Mouse (Mus musculus): Measurements from ENCODE around the gene Myh3. TPM values are rescaled to one million over a fixed set of nuclear protein-coding genes. Genes with fewer than 3 reads are reported as not detected.
A peak's percentile ranks its signal among the peaks of the same experiment; 100 is the strongest.

Gene Myh3
- polyA plus RNA-seq, 1 experiment from 2014 or later, result 1.8 TPM

- H3K4me2 ChIP-seq, result no peak overlapping the region
- H3K36me3 ChIP-seq, result no peaks in the 10 kb centered on the region
- H3K9ac ChIP-seq, result no peak overlapping the region
- H3K4me3 ChIP-seq (replicated peaks), result no peak overlapping the region
- H3K27ac ChIP-seq, result no peak overlapping the region
- WGBS (ENCODE audit: insufficient replicate concordance), result 77% methylated on average over 6 of the region's 6 CpGs
- ATAC-seq (ENCODE audit: low read depth), result no peak
- peaks cover 12% of the 10 kb centered on the region for H3K27me3 ChIP-seq
- H3K9me3 ChIP-seq (replicated peaks), result no peaks in the 10 kb centered on the region
- DNase-seq, result no peak
- peaks cover 3% of the 10 kb centered on the region; the same call in 1 of the 2 replicates for H3K4me1 ChIP-seq (replicated peaks)
Measured at GRCm38 (mm10) chr11:67078888-67079287, 788 bp downstream of the Myh3 start.

DNA sequence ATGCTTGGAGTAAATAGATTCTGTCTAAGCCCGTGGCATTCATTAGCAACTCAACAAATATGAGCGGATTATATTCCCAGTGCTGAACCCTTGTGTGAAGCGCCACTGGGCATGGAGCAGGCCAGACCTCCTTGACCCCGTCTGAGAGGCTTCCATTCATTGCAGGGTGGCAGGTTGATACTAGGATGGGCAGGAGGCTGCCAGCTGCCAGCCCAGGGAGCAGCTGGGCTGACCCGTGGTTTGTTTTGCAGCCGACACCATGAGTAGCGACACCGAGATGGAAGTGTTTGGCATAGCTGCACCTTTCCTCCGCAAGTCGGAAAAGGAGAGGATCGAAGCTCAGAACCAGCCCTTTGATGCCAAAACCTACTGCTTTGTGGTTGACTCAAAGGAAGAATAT, 1.6 kb downstream of the Myh3 start:
- DNase-seq (no peak), ATAC-seq (ENCODE audit: low read depth) (no peak)
- Histone ChIP-seq H3K4me2 (no peak overlapping the region), H3K4me3 (replicated peaks) (no peak overlapping the region), H3K9me3 (replicated peaks) (no peaks in the 10 kb centered on the region), H3K9ac (no peak overlapping the region), H3K4me1 (replicated peaks) (peaks cover 3% of the 10 kb centered on the region; the same call in 1 of the 2 replicates), H3K36me3 (no peaks in the 10 kb centered on the region), H3K27me3 (peaks cover 20% of the 10 kb centered on the region), H3K27ac (no peak overlapping the region)
- WGBS (ENCODE audit: insufficient replicate concordance), result 63% methylated on average over 11 of the region's 11 CpGs

- no peak overlapping the region for H3K4me2 ChIP-seq
- no peak for DNase-seq
- no peak overlapping the region for H3K9ac ChIP-seq
- H3K27me3 ChIP-seq, result peaks cover 24% of the 10 kb centered on the region
- H3K27ac ChIP-seq, result no peak overlapping the region
- H3K36me3 ChIP-seq, result no peaks in the 10 kb centered on the region
- ATAC-seq (ENCODE audit: low read depth), result peak; percentile 21; the same call in 1 of the 2 replicates
- peaks cover 3% of the 10 kb centered on the region; the same call in 1 of the 2 replicates for H3K4me1 ChIP-seq (replicated peaks)
- no peaks in the 10 kb centered on the region for H3K9me3 ChIP-seq (replicated peaks)
- WGBS (ENCODE audit: insufficient replicate concordance), result 1% methylated on average over 3 of the region's 3 CpGs
- H3K4me3 ChIP-seq (replicated peaks), result no peak overlapping the region
Measured at GRCm38 (mm10) chr11:67080168-67080567, 2.1 kb downstream of the Myh3 start.

DNA sequence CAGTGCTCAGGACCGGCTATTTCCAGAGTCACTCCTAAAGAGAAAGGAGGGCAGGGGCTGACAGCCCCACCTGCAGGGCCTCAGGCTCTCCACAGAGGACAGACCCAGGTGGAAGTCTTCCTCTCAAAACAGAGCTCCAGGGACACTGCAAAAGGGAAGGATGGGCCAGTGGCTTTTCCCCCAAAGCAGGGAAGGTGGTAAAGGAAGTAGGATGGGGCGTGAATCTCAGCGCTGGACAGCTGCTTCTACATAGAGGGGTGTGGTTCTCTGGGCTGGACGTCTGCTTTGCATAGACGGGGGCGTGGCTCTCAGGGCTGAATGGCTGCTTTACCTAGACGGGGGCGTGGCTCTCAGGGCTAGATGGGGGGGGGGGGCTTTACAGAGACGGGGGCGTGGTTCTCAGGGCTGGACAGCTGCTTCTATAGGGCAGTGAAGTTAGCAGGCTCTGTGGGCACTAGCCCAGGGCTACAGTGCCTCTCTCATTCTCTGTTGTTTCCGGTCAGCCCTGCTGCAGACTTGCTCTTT, 3.1 kb downstream of the Myh3 start:
- no peaks in the 10 kb centered on the region for H3K9me3 ChIP-seq (replicated peaks)
- H3K4me1 ChIP-seq (replicated peaks), result peaks cover 3% of the 10 kb centered on the region; the same call in 1 of the 2 replicates
- H3K27ac ChIP-seq, result no peak overlapping the region
- H3K9ac ChIP-seq, result no peak overlapping the region
- WGBS (ENCODE audit: insufficient replicate concordance), result 5% methylated on average over 11 of the region's 11 CpGs
- no peaks in the 10 kb centered on the region for H3K36me3 ChIP-seq
- H3K27me3 ChIP-seq, result peaks cover 26% of the 10 kb centered on the region
- H3K4me3 ChIP-seq (replicated peaks), result no peak overlapping the region
- DNase-seq (no peak), ATAC-seq (ENCODE audit: low read depth) (peak; percentile 66)
- no peak overlapping the region for H3K4me2 ChIP-seq

DNA sequence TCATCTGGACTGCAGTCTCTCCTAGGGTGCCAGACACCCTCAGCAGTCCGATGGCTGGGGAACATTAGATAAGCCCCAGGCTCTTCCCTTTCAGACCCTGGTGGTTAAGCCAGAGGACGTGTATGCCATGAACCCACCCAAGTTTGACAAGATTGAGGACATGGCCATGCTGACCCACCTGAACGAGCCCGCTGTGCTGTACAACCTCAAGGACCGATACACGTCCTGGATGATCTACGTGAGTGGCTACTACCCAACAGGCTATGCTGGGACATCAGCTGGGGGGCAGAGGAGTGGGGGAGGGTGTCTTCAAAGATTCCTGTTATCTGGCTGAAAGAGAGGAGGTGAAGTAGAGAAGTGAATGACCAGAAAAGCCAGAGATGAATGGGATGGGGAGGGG, 4.1 kb downstream of the Myh3 start:
- no peak for ATAC-seq (ENCODE audit: low read depth)
- WGBS (ENCODE audit: insufficient replicate concordance), result 51% methylated on average over 7 of the region's 7 CpGs

DNA sequence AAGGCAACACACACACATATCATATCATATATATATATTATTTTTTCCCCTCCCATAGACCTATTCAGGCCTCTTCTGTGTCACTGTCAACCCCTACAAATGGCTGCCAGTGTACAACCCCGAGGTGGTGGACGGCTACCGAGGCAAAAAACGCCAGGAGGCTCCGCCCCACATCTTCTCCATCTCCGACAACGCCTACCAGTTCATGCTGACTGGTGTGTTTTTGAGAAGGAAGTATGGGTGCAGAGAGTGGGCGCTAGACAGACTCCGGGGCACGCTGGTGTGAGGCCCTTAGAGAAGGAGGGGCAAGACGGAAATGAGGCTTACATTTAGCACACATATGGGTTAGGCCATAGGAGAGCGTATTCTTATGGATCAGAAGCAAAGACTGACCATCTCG, 4.7 kb downstream of the Myh3 start:
- H3K4me1 ChIP-seq (replicated peaks), result peaks cover 3% of the 10 kb centered on the region; the same call in 1 of the 2 replicates
- peaks cover 26% of the 10 kb centered on the region for H3K27me3 ChIP-seq
- H3K9me3 ChIP-seq (replicated peaks), result no peaks in the 10 kb centered on the region
- ATAC-seq (ENCODE audit: low read depth), result no peak
- H3K9ac ChIP-seq, result no peak overlapping the region
- H3K4me2 ChIP-seq, result no peak overlapping the region
- no peaks in the 10 kb centered on the region for H3K36me3 ChIP-seq
- DNase-seq, result no peak
- 63% methylated on average over 13 of the region's 13 CpGs for WGBS (ENCODE audit: insufficient replicate concordance)
- no peak overlapping the region for H3K27ac ChIP-seq
- H3K4me3 ChIP-seq (replicated peaks), result no peak overlapping the region

More for the DNA sequence above, 4.1 kb downstream of the Myh3 start:
- Histone ChIP-seq H3K4me2 (no peak overlapping the region), H3K4me3 (replicated peaks) (no peak overlapping the region), H3K4me1 (replicated peaks) (peaks cover 3% of the 10 kb centered on the region; the same call in 1 of the 2 replicates), H3K36me3 (no peaks in the 10 kb centered on the region), H3K9ac (no peak overlapping the region), H3K27me3 (peaks cover 26% of the 10 kb centered on the region), H3K9me3 (replicated peaks) (no peaks in the 10 kb centered on the region), H3K27ac (no peak overlapping the region)
- DNase-seq, result no peak

- H3K4me2 ChIP-seq, result no peak overlapping the region
- H3K9me3 ChIP-seq (replicated peaks), result no peaks in the 10 kb centered on the region
- DNase-seq, result no peak
- H3K4me3 ChIP-seq (replicated peaks), result no peak overlapping the region
- H3K4me1 ChIP-seq (replicated peaks), result peaks cover 3% of the 10 kb centered on the region; the same call in 1 of the 2 replicates
- no peak for ATAC-seq (ENCODE audit: low read depth)
- no peak overlapping the region for H3K27ac ChIP-seq
- no peak overlapping the region for H3K9ac ChIP-seq
- WGBS (ENCODE audit: insufficient replicate concordance), result 61% methylated on average over 6 of the region's 6 CpGs
- no peaks in the 10 kb centered on the region for H3K36me3 ChIP-seq
- H3K27me3 ChIP-seq, result peaks cover 26% of the 10 kb centered on the region
Measured at GRCm38 (mm10) chr11:67083239-67083638, 5.1 kb downstream of the Myh3 start.

GRCm38 (mm10) chr11:67083712-67084340, 5.7 kb downstream of the Myh3 start:
- H3K4me2 ChIP-seq, result no peak overlapping the region
- H3K9me3 ChIP-seq (replicated peaks), result no peaks in the 10 kb centered on the region
- no peak overlapping the region for H3K4me3 ChIP-seq (replicated peaks)
- no peaks in the 10 kb centered on the region for H3K36me3 ChIP-seq
- WGBS (ENCODE audit: insufficient replicate concordance), result 35% methylated on average over 32 of the region's 32 CpGs
- H3K27me3 ChIP-seq, result peaks cover 28% of the 10 kb centered on the region
- DNase-seq (no peak), ATAC-seq (ENCODE audit: low read depth) (no peak)
- H3K27ac ChIP-seq, result no peak overlapping the region
- H3K4me1 ChIP-seq (replicated peaks), result peaks cover 3% of the 10 kb centered on the region; the same call in 1 of the 2 replicates
- H3K9ac ChIP-seq, result no peak overlapping the region

DNA sequence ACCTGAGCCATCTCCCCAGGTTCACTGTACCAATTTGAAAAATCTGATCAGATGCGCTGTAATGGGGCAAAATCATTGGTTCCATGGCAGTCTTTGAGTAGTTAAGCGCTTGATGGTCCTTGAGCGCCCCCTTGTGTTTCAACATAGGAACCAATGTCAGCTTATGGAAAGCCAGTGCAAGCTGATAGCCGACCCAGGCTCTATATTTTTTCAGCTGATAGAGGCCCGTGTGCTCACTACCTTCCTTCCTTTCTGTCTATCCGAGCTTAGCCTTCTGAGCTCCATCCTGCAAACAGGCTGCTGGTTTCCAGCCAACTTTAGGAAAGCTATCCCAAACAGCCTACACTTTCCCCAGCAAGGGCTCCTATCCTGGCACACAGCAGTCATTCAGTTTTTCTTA, 7.4 kb downstream of the Myh3 start:
- H3K27me3 ChIP-seq, result peaks cover 29% of the 10 kb centered on the region
- H3K9me3 ChIP-seq (replicated peaks), result no peaks in the 10 kb centered on the region
- no peak overlapping the region for H3K4me2 ChIP-seq
- H3K9ac ChIP-seq, result no peak overlapping the region
- H3K36me3 ChIP-seq, result no peaks in the 10 kb centered on the region
- DNase-seq, result peak; percentile 40
- no peak overlapping the region for H3K4me3 ChIP-seq (replicated peaks)
- no peak overlapping the region for H3K27ac ChIP-seq
- WGBS (ENCODE audit: insufficient replicate concordance), result 5% methylated on average over 6 of the region's 6 CpGs
- H3K4me1 ChIP-seq (replicated peaks), result peaks cover 3% of the 10 kb centered on the region; the same call in 1 of the 2 replicates
- no peak for ATAC-seq (ENCODE audit: low read depth)

GRCm38 (mm10) chr11:67086467-67087164, 8.5 kb downstream of the Myh3 start:
- WGBS (ENCODE audit: insufficient replicate concordance), result 49% methylated on average over 9 of the region's 9 CpGs

GRCm38 (mm10) chr11:67087225-67087624, 9.1 kb downstream of the Myh3 start:
- Histone ChIP-seq H3K4me3 (replicated peaks) (no peak overlapping the region), H3K36me3 (no peaks in the 10 kb centered on the region), H3K4me2 (no peak overlapping the region), H3K27me3 (peaks cover 29% of the 10 kb centered on the region), H3K9me3 (replicated peaks) (no peaks in the 10 kb centered on the region), H3K27ac (no peak overlapping the region), H3K4me1 (replicated peaks) (no peaks in the 10 kb centered on the region), H3K9ac (no peak overlapping the region)
- DNase-seq (no peak), ATAC-seq (ENCODE audit: low read depth) (no peak)
- 73% methylated on average over 12 of the region's 12 CpGs for WGBS (ENCODE audit: insufficient replicate concordance)

More at GRCm38 (mm10) chr11:67086467-67087164, 8.5 kb downstream of the Myh3 start:
- H3K4me1 ChIP-seq (replicated peaks), result no peaks in the 10 kb centered on the region
- H3K4me3 ChIP-seq (replicated peaks), result no peak overlapping the region
- no peaks in the 10 kb centered on the region for H3K36me3 ChIP-seq
- ATAC-seq (ENCODE audit: low read depth) (no peak), DNase-seq (no peak)
- no peak overlapping the region for H3K4me2 ChIP-seq
- no peak overlapping the region for H3K27ac ChIP-seq
- no peak overlapping the region for H3K9ac ChIP-seq
- peaks cover 29% of the 10 kb centered on the region for H3K27me3 ChIP-seq
- no peaks in the 10 kb centered on the region for H3K9me3 ChIP-seq (replicated peaks)

Measured in liver, embryonic 13.5 days (tissue).